Mouse (Mus musculus) urinary bladder, adult 18-20 months (tissue): ENCODE measurements around the gene Pacsin3.

Experiments
- DNase-seq, 2 experiments: peaks; one replicate each; pipeline ENCODE4 v3.0.0; 2022; ENCODE audit warnings: low spot score in 2 of 2, mixed read lengths in 2 of 2

Pacsin3 gene

DNA sequence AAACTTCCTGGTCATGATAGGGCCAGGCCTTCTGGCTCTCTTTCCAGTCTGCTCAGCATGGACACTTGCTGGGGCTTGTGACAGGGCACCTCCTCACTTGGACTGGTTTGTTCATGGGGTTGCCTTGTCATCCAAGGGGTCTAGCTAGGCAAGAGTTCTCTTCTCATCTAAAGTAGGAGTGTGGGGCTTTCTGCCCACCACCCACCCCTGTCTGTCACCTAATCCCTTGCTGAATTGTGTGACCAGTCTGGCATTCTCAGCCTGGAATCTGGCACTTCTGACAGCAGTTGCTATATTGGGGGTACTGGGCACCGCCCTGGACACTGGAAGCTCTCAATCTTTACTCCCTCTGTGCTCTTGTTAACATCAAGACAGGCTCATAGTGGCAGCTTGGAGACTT, 3.7 kb downstream of the Pacsin3 start:
- DNase-seq, result no peak

DNA sequence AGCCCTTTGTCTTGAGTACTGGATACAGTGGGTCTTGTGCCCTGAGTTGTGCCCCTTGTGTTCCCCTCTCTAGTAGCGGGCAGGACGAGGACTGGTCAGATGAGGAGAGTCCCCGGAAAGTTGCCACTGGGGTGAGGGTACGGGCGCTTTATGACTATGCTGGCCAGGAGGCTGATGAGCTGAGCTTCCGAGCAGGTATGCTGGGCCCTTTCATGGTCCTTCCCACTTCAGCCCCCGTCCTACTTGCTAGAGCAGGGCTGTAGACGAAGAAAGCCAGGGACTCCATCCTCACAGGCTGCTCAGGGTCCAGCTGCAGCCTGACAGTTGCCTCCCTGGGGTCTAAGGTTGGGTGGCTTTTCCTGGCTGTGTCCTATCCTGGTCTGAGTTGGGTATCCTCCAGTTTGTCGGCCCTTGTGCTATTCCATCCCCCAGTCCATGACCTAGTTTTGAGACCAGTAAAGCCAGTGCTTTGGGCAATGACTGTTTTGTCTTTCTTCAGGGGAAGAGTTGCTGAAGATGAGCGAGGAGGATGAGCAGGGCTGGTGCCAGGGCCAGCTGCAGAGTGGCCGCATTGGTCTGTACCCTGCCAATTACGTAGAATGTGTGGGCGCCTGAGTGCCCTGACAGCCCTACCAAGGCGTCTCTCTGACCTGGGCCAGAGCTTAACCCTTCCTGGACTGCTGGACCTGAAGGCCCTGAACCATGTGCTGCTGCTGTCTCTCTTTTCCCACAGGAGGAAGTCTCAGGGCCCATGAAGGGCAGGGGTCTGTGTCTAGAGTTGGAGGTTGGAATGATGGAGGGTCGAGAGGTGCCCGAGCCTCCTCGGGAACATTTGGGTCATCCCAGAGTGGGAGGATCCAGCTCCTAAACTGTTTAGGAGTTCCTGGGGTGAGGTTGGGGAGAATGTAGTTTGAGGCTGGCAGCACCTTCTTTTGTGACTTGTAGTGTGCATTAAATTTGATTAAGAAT, 8.2 kb downstream of the Pacsin3 start:
- DNase-seq, result no peak

GRCm38 (mm10) chr2:91264711-91265681, 9.2 kb downstream of the Pacsin3 start, which contains the start of gene Arfgap2:
Gene Arfgap2 (plus strand): TSS chr2:91264974.
- DNase-seq, result peak; percentile 94 to 98

DNA sequence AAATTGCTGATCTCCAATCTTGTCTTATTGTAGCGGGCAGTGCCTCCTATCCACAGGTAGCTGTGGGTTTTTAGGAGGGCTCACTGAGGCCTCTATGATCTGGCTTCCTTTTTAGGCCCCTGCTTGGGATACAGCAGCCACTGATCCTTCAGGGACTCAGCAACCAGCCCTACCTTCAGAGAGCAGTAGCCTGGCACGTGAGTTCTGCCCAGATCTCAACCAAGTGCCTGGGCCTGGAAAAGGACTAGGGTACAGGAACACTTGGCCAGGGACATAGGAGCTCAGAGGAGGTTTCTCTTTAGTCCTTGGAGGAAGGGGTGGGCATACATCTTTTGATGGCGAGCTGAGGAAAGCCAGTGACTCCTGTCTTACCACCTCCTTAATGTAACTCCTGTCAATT, 12.3 kb downstream of the Pacsin3 start:
- no peak for DNase-seq

DNA sequence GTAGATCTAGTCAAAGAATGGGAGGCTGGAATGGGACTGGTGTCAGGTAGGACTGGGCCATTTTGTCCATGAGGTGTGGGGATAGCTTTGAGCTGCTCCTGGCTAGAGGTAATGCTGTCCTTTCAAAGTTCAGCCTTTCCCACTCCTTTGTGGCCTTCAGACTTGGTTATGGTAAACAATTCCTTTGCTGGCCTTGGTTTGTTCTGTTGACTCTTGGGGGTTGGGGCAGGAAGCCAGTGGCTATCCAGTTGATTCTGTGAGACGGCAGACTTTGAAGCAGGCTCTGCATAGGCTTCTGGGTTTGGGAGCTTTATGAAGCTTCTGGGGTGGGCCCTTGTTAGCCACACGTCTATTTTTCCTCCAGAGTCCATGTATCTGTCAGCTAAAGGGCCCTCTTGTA, 13.0 kb downstream of the Pacsin3 start:
- no peak for DNase-seq

DNA sequence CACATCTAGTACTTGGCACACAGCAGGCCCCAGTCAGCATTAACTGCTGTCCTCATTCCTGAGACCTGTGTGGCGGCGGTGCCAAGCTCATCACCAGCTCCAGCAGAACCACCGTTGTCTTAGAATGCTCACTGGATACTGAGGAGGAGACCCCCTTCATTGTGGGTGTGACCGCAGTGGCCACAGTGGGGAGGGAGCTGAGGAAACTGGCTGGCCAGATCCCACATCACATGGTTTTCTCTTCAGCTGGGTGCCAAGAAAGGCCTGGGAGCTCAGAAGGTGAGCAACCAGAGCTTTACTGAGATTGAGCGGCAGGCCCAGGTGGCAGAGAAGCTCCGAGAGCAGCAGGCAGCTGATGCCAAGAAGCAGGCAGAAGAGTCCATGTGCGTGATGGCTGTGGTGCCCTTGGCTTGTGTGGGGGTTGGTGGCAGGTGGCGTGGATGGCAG, 14.0 kb downstream of the Pacsin3 start:
- DNase-seq, result no peak

GRCm38 (mm10) chr2:91278749-91279371, 23.1 kb downstream of the Pacsin3 start:
- no peak for DNase-seq

DNA sequence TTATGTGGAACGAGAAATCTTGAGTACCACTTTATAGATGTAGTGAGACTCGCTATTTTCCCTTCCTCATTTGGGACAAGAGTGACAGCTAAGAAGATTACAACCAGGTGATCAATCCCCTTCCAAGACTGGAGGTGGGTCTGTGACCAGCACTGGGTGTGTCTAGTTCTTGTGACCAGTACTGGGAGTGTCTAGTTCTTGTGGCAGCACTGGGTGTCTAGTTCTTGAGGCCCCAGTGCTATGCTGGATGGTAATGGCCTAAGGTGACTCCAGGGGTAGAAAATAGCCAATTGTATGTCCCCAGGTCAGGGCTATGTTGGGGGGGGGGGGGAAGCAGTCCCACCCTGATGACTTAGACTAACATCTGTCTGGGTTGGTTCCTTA, 23.6 kb downstream of the Pacsin3 start:
- DNase-seq, result no peak

- DNase-seq, result peak; percentile 56 to 74
Measured at GRCm38 (mm10) chr2:91281366-91281765, 25.6 kb downstream of the Pacsin3 start.

DNA sequence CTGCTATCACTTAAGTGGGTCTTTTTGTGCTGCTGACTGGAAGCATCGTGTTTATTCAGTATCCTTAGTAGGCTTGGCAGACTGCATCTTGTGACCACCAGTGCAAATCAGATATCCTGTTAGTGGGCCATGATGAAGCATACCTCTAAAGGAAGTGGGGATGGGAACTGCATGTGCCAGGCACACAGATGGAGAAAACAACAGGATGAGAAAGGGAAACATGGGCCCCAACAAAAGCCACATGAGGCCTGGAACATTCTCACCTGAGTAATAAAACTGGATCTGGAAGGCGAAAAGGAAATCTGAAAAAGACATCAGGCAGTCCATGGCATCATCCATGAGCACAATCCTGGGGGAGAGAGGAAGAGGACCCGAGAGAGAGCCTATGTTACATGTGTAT, 28.2 kb downstream of the Pacsin3 start:
- DNase-seq, result no peak

- no peak for DNase-seq
Measured at GRCm38 (mm10) chr2:91284375-91285199, 28.8 kb downstream of the Pacsin3 start.

- peak; percentile 62 to 66 for DNase-seq
Measured at GRCm38 (mm10) chr2:91285885-91286505, 30.2 kb downstream of the Pacsin3 start.

DNA sequence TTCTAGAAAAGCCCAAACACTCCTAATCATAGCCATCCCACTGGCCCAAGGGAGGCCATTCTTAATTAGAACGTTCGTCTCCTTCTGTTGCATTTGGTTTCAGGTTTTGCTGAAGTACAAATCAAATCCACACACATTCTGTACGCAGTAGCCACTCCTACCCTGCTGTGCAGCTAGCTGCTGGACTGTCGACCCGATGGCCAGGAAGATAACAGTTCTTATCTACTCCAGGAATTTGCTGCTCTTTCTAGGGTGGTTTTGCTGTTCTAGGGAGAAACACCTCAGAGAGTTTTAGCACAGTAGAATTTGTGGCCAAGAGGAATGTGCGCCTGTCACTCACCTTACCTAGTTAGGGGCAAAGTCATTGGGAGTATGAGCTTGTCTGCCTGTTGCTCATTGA, 31.8 kb downstream of the Pacsin3 start:
- peak in 1 of 2 experiments; percentile 36 for DNase-seq

- no peak for DNase-seq
Measured at GRCm38 (mm10) chr2:91291197-91292007, 35.6 kb downstream of the Pacsin3 start.

- DNase-seq, result no peak
Measured at GRCm38 (mm10) chr2:91294226-91294625, 38.5 kb downstream of the Pacsin3 start.

- no peak for DNase-seq
Measured at GRCm38 (mm10) chr2:91295895-91296294, 40.1 kb downstream of the Pacsin3 start.

DNA sequence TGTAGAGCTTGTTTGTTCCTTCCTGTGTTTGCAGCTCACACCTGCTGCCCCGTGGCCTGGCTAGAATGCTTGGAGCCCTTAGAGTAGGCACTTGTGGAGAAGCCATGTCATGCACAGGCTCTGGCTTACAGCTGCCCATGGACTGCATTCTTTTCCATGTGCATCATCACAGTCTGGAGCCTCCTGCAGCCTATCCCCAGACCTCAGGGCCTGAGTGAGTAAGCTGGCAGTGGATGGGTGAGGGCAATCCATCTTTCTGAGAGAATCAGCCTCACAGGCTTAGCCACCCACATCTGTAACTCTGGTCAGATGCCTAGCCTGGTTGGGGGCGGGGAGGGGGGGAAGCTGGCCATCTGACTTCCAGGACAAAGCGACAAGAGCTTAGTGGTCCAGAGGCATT, 43.4 kb downstream of the Pacsin3 start:
- no peak for DNase-seq

DNA sequence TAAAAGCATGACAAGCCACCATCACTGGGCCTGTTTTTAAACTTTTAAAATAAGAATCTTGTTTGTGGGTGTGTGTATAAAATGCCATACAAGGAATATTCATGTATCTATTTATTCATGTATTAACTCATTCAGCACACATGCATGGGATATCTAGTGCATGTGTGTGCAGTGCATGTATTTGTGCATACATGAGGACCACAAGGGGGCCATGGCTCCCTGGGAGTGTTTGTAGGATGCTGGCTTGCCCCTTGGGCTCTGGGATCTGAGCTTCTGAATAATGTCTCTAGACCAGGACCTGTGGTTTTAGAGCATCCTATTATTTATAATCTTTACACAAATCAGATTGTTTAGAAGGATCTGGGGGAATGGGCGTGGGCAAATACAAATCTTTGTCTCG, 45.0 kb downstream of the Pacsin3 start:
- DNase-seq, result no peak

GRCm38 (mm10) chr2:91301836-91302235, 46.1 kb downstream of the Pacsin3 start:
- DNase-seq, result no peak
